Mouse (Mus musculus) megakaryocyte progenitor cell, adult 5-6 weeks (primary cell): Measurements from ENCODE around the gene Tubg2. TPM values are rescaled to one million over a fixed set of nuclear protein-coding genes. Genes with fewer than 3 reads are reported as not detected.
A peak's percentile ranks its signal among the peaks of the same experiment; 100 is the strongest.
"Not testable (repeated sequence)": the region's sequence is repeated elsewhere in the genome, so short reads cannot be mapped to it uniquely, and the experiment has no call there.

Source experiments
- ATAC-seq: replicated peaks from 2 replicates; pipeline ENCODE4 v1.8.0; 2016; ENCODE audit warnings: mild to moderate bottlenecking, moderate TSS enrichment, inconsistent platforms; ENCODE audit not compliant: poor library complexity
- total RNA-seq, 2 experiments: library from RNA; stranded (forward) in 1 of 2; stranded (reverse) in 1 of 2; fragments of 157-497, 149-512 nt in 1 of 2; fragments of 200-1000 nt in 1 of 2; gene quantifications; 2 replicates each; pipeline versions ENCODE4 v1.2.3 to v1.2.4; 2015 to 2017

The Tubg2 gene
- total RNA-seq (2015) (not detected in 2 replicates), total RNA-seq (2017) (not detected in 2 replicates)

GRCm38 (mm10) chr11:101155728-101156371 is at the start of gene Tubg2:
Gene Tubg2, plus strand, starts transcription at chr11:101155907.
- ATAC-seq: peak; percentile 42

DNA sequence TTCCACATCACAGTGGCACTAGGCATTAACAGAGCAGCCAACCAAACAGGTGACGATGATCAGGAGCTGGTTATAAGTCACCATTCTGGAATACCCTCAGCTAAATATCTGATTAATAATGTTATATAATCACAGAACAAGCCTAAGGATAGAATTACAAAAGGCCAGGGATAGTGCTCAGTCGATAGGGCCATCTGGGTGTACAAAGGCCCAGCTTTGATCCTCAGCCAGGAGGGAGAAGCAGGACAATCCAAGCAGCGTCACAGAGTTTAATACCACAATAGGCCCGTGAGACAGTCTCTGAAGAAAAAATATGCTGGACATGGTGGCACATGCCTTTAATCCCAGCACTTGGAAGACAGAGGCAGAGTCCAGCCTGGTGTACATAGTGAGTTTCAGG is 46.4 kb upstream of the Tubg2 start:
- no peak for ATAC-seq

DNA sequence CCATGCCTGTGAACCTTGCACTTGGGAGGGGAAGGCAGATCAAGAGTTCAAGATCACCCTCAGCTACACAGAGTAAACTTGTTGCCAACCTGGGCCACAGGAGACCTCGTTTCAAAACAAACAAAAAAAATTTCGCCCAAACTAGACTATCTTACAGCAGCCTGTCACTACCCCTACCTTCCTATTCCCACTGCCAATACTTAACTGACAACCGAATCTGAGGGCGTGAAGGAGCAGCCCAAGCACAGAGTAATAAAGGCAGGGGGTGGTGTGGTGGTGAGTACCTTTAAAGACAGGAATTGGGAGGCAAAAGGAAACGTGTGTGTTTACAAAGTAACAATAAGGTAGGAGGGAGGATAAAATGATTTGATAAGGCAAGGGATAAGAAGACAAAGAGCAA is 45.0 kb upstream of the Tubg2 start:
- ATAC-seq: no peak

GRCm38 (mm10) chr11:101111178-101111577 is 44.5 kb upstream of the Tubg2 start:
- no peak for ATAC-seq

- ATAC-seq: no peak
These were observed 43.5 kb upstream of the Tubg2 start for GRCm38 (mm10) chr11:101112186-101112585.

- ATAC-seq: peak; percentile 38
These were observed 40.1 kb upstream of the Tubg2 start for GRCm38 (mm10) chr11:101115564-101115963.

DNA sequence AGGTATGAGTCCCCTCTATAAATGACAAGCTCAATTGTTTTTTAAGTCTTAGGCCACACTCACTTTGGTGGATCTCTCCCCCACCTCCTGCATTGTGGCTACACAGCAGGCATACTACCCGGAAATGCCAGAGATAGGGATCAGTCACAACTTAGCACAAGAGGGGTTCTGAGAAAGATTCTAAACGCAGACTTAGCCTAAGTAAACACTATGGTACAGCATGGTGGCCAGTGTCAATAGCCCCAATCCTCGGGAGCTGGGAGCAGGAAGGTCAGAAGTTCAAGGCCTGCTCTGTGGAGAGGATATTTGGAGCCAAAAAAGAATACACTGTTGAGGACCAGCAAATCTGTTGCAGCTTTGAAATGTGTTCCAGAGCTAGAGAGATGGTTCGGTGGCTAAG is 37.6 kb upstream of the Tubg2 start:
- ATAC-seq: no peak

- ATAC-seq: peak; percentile 43
These were observed 36.5 kb upstream of the Tubg2 start for GRCm38 (mm10) chr11:101119131-101119760.

GRCm38 (mm10) chr11:101119761-101120544 is 35.8 kb upstream of the Tubg2 start, which contains the start of the genes Retreg3 and Tubg1:
Gene Retreg3, minus strand, starts transcription at chr11:101119893.
Gene Tubg1, plus strand, starts transcription at chr11:101119938.
- peak; percentile 86 for ATAC-seq

GRCm38 (mm10) chr11:101120545-101121188 is 35.0 kb upstream of the Tubg2 start:
- ATAC-seq: no peak

GRCm38 (mm10) chr11:101124494-101124893 is 31.2 kb upstream of the Tubg2 start:
- not testable (repeated sequence) for ATAC-seq

DNA sequence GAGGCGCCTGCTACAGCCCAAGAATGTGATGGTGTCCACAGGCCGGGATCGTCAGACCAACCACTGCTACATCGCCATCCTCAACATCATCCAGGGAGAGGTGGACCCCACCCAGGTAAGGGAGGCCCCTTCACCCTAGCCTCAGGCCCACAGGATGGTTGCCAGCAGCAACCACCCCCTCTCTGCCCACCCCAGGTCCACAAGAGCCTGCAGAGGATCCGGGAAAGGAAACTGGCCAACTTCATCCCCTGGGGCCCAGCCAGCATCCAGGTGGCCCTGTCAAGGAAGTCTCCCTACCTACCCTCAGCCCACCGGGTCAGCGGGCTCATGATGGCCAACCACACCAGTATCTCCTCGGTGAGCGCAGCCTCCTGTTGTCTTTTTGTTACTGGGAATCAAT is 30.7 kb upstream of the Tubg2 start:
- ATAC-seq: not testable (repeated sequence)

- no peak for ATAC-seq
These were observed 28.6 kb upstream of the Tubg2 start for GRCm38 (mm10) chr11:101127075-101127474.

DNA sequence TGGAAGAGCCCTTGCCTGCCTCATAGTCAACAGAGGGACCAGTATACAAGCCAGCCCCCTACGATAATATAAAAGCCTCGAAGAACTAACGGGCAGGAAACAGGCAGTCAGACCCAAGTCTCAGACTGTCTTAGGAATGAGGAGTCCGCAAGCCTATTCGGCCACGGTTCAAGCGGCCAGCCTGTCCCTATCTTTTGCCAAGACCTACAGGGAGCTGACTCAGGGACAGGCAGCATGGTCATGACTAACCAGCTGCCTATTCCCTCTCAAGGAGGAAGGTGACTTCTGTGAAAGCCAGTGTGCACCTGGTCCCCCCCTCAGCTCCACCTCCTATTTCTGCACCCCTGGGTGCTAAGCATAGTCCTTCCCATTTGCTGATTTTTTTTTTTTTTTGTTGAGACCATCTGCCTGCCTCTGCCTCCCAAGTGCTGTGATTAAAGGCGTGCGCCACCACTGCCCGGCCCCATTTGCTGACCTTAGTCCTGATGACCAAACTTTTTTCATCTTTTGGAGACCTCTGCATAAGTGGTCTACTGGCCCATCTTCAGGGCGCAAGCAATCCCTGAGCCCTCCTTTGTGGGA is 26.6 kb upstream of the Tubg2 start:
- ATAC-seq: no peak

GRCm38 (mm10) chr11:101130056-101130756 is 25.5 kb upstream of the Tubg2 start:
- no peak for ATAC-seq

DNA sequence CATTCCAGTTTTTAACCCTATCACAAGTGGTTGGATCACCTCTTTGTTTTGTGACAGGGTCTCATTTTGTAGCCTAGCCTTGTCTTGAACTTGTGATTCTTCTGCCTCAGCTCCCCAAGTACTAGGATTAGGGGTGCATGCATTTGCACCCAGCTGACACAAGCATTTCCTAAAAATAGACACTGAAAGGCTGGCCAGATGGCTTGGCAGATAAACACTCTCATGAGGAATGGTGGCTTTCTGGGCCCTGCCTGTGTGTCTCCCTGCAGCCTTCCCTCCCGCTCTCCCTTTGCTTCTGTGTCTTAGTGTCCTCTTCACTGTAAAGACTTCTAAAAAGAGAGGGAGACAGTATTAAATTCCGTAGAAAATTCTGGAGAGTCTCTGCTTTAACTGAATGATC is 24.5 kb upstream of the Tubg2 start:
- peak; percentile 60 for ATAC-seq

DNA sequence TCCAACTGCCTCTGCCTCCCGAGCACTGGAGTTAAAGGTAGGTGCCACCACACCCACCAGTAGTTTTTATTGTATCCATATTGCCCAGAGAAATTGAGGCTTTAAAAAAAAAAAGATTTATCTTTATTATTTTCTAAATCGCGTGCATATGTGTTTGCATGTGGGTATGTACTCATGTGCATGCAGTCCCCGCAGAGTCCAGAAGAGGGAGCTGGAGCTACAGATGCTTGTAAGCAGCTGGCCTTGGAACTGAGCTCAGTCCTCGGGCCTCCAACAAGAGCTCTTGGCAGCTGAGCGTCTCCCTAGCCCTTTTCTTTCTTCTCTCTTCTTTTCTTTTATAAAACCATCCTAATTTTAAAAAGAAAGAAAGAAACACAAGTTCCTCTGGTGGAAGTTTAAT is 24.0 kb upstream of the Tubg2 start:
- 0 out of 2 replicates have a peak, but pooled peaks have one; percentile 44 for ATAC-seq

DNA sequence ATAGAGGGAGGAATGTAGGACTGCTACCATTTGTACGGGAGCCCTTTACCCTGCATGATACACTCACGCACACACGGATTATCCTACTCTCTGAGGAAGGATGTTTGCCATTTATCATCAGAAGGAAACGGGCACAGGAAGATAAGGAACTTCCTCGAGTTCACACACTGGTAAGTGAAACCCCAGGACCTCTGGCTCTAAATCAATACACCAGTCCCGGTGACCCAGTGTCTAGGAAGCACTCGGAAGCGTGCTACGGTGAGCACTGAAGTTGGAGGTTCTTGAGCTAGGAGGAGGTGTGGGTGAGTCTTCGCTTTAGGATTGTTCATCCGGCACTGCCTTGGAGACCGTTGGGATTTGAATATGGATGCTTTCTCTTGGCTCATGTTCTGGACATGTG is 22.7 kb upstream of the Tubg2 start:
- ATAC-seq: no peak

- no peak for ATAC-seq
These were observed 21.4 kb upstream of the Tubg2 start for GRCm38 (mm10) chr11:101134217-101134865.

- ATAC-seq: no peak
These were observed 18.7 kb upstream of the Tubg2 start for GRCm38 (mm10) chr11:101137000-101137399.
